Mouse (Mus musculus) erythroblast, embryonic 14.5 days (primary cell): ENCODE measurements around the gene Hk3. TPM values are rescaled to one million over a fixed set of nuclear protein-coding genes. Genes with fewer than 3 reads are reported as not detected.

Source experiments
- H3K27me3 ChIP-seq: 2 replicates; pipeline ENCODE4 v1.6.1; 2012; ENCODE audit warnings: inconsistent platforms; ENCODE audit not compliant: control insufficient read depth
- H3K36me3 ChIP-seq: 2 replicates; pipeline ENCODE4 v1.6.1; 2012; ENCODE audit warnings: mild to moderate bottlenecking, inconsistent platforms; ENCODE audit not compliant: control insufficient read depth
- H3K4me1 ChIP-seq: 2 replicates; pipeline ENCODE4 v1.6.1; 2012; ENCODE audit warnings: inconsistent platforms; ENCODE audit not compliant: control insufficient read depth
- H3K4me3 ChIP-seq: replicated peaks from 2 replicates; pipeline ENCODE3; 2012; ENCODE audit warnings: moderate library complexity, mild to moderate bottlenecking, inconsistent platforms
- H3K9me3 ChIP-seq: 2 replicates; pipeline ENCODE4 v1.6.1; 2012; ENCODE audit warnings: low read length, inconsistent platforms, mixed read lengths; ENCODE audit not compliant: control insufficient read depth
- GATA1 ChIP-seq: IDR thresholded peaks from 2 replicates; pipeline ENCODE4 v1.6.1; 2012; ENCODE audit warnings: low read length, inconsistent platforms, mixed read lengths
- TAL1 ChIP-seq: IDR thresholded peaks from 3 replicates; pipeline ENCODE4 v1.6.1; 2012; ENCODE audit warnings: low read length, inconsistent platforms, mixed read lengths
- polyA plus RNA-seq: library from polyadenylated mRNA; stranded (reverse); fragments of >175 nt; gene quantifications from 2 replicates; pipeline ENCODE4 v1.2.3, GENCODE M21; 2012

Gene Hk3
- polyA plus RNA-seq, 1 experiment = 0.08 TPM

- Histone ChIP-seq H3K9me3 (no peaks in the 10 kb centered on the region), H3K27me3 (no peaks in the 10 kb centered on the region), H3K4me1 (no peaks in the 10 kb centered on the region), H3K4me3 (no peak overlapping the region), H3K36me3 (no peaks in the 10 kb centered on the region)
- TF ChIP-seq GATA1 (no peak), TAL1 (no peak)
Observed at GRCm38 (mm10) chr13:55006415-55006742, 14.8 kb downstream of the Hk3 start.

DNA sequence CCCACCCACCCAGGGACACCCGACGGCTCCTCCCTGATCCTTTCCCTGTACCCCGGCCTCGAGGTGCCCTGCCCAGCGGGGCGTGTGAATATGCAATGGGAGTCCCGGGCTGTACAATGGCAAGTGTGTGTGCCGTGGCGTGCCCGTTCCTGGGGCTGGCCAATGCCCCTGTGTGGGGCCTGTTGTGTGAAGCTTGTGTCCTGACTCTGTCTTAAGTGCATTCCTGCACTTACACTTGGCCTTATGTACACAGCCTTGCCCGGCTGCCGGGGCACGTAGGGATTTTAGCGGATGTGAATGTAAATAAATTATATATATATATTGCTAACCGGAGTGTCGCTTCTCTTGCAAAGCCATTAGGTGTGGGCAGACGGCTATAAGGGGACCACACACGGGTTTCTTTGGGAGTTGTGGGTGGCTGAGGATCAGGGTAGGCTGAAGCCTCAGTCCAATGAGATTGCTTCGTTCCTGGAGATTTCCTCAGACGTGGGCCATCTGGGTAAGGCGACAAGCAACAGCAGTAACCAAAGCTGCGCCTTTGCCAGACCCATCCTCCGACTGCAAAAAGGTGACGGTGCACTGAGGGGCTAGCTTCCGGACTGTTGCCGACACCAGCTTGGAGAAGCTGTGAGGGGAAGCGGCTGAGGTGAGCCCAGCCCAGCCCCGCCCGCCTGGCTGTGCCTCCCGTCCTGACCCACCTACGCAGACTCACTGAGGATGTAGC lies 15.3 kb downstream of the Hk3 start:
- no peaks in the 10 kb centered on the region for H3K4me1 ChIP-seq
- H3K36me3 ChIP-seq = no peaks in the 10 kb centered on the region
- no peak for TF ChIP-seq GATA1
- no peak for TF ChIP-seq TAL1
- H3K27me3 ChIP-seq = no peaks in the 10 kb centered on the region
- H3K9me3 ChIP-seq = no peaks in the 10 kb centered on the region
- no peak overlapping the region for H3K4me3 ChIP-seq

GRCm38 (mm10) chr13:55004646-55005045 lies 16.5 kb downstream of the Hk3 start:
- no peaks in the 10 kb centered on the region for H3K9me3 ChIP-seq
- H3K4me3 ChIP-seq = no peak overlapping the region
- no peaks in the 10 kb centered on the region for H3K36me3 ChIP-seq
- no peaks in the 10 kb centered on the region for H3K4me1 ChIP-seq
- no peak for TF ChIP-seq GATA1
- no peak for TF ChIP-seq TAL1
- no peaks in the 10 kb centered on the region for H3K27me3 ChIP-seq

DNA sequence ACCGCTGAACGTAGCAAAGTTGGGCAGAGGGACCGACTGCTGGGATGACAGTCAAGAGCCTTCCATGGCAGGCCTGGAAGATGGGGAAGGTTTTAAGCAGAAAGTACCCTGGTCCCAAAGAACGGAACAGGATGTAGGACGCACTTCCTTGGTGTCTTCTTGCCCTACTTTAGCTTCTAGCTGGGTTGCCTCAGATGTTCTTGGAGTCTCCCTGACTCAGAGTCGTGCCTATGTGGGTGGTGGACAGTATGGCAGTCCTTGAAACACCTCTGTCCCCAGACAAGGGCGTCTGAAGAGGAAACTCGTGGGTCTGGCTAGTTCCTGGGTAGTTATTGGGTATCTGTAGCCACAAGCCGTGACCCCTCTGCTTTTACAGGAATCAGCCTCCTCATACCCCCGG lies 19.1 kb downstream of the Hk3 start:
- Histone ChIP-seq H3K36me3 (no peaks in the 10 kb centered on the region), H3K4me3 (no peak overlapping the region), H3K4me1 (no peaks in the 10 kb centered on the region), H3K9me3 (no peaks in the 10 kb centered on the region), H3K27me3 (no peaks in the 10 kb centered on the region)
- TF ChIP-seq GATA1 (no peak), TAL1 (no peak)

- H3K4me3 ChIP-seq = no peak overlapping the region
- no peaks in the 10 kb centered on the region for H3K36me3 ChIP-seq
- no peaks in the 10 kb centered on the region for H3K27me3 ChIP-seq
- TF ChIP-seq GATA1 = no peak
- no peak for TF ChIP-seq TAL1
- H3K9me3 ChIP-seq = no peaks in the 10 kb centered on the region
- H3K4me1 ChIP-seq = no peaks in the 10 kb centered on the region
Observed at GRCm38 (mm10) chr13:55000433-55000832, 20.8 kb downstream of the Hk3 start.

DNA sequence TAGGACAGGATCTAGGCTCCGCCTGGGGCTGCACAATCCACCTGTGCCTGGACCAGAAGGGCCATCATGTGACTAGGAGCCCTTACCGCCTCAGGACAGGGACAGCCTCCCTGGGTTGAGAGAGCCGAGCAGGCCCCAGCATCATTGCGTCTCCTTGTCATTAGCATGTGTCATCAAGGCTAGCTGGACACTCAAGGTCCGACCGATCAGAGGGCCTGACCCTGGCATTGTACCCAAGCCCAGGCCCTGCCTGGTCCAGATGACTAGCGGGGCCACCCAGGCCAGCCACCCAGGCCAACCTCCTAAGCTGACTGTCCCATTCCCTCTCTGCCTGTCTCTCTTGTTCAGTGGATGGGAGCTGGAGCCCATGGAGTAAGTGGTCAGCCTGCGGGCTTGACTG lies 23.6 kb downstream of the Hk3 start:
- H3K27me3 ChIP-seq = no peaks in the 10 kb centered on the region
- no peak for TF ChIP-seq GATA1
- no peaks in the 10 kb centered on the region for H3K9me3 ChIP-seq
- no peaks in the 10 kb centered on the region for H3K4me1 ChIP-seq
- no peaks in the 10 kb centered on the region for H3K36me3 ChIP-seq
- H3K4me3 ChIP-seq = no peak overlapping the region

DNA sequence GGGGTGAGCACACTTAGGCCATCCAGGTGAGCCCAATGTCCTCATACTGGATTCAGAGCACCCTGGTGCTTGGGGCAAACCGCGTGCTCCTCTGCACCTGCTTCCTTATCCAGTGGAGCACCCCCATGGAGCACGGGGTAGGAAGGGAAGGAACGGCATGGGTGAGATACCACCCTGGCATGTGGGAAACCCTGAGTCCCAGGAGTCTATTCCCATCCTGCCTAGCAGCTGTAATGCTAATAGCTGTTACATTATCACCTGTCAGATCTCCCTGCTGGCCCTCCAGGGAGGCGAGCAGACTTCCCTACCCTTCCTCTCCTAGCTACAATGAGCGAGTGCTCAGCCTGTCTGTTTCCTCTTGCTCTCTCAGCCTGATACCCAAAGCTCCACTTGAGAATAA lies 26.0 kb downstream of the Hk3 start:
- no peak overlapping the region for H3K4me3 ChIP-seq
- no peaks in the 10 kb centered on the region for H3K9me3 ChIP-seq
- H3K4me1 ChIP-seq = no peaks in the 10 kb centered on the region
- H3K36me3 ChIP-seq = no peaks in the 10 kb centered on the region
- H3K27me3 ChIP-seq = no peaks in the 10 kb centered on the region
- TF ChIP-seq GATA1 = no peak
- TF ChIP-seq TAL1 = no peak

DNA sequence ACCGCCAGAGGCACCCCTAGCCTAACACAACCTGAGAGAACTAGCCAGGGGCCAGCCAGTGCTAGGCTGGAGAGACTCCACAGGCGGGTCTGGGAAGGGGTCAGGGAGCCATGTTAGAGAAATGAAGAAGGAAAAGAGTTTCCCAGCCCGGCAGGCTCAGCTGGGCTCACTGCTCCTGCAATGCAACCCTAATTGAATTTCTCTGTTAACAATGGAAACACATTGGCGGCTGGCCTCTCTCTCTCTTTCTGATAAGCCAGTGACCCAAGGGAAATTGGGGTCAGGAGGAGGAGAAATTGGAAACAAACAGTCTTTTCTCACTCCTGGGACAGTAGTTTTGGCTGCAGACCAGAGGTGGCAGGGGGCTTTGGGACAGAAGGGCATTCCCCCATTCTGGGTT lies 26.6 kb downstream of the Hk3 start:
- Histone ChIP-seq H3K27me3 (no peaks in the 10 kb centered on the region), H3K4me3 (no peak overlapping the region), H3K9me3 (no peaks in the 10 kb centered on the region), H3K4me1 (no peaks in the 10 kb centered on the region), H3K36me3 (no peaks in the 10 kb centered on the region)
- TF ChIP-seq TAL1 (no peak), GATA1 (no peak)

DNA sequence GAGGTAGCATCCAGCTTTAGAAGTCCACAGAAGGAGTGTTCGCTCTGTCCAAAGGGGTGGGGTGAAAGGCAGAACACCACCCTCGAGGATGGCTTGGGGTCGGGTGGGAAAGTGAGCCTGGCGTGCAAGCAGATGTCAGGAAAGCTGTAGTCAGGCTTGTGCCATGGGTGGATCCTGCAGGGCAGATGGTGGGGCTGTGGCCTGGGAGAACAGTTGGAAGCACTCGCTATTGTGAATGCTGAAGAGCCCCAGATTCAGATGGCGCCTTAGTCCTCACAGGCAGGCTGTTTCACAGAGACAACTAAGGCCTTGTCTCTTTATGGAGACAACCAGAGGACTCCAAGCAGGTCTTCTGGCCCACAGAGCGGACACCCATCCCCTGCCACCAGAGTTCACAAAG lies 29.0 kb downstream of the Hk3 start:
- TF ChIP-seq TAL1 (no peak), GATA1 (no peak)
- H3K36me3 ChIP-seq = no peaks in the 10 kb centered on the region
- no peaks in the 10 kb centered on the region for H3K4me1 ChIP-seq
- no peak overlapping the region for H3K4me3 ChIP-seq
- H3K27me3 ChIP-seq = no peaks in the 10 kb centered on the region; the same call in 1 of the 2 replicates
- H3K9me3 ChIP-seq = no peaks in the 10 kb centered on the region

- no peaks in the 10 kb centered on the region for H3K4me1 ChIP-seq
- H3K27me3 ChIP-seq = no peaks in the 10 kb centered on the region; the same call in 1 of the 2 replicates
- no peaks in the 10 kb centered on the region for H3K9me3 ChIP-seq
- TF ChIP-seq TAL1 (no peak), GATA1 (no peak)
- H3K4me3 ChIP-seq = no peak overlapping the region
- no peaks in the 10 kb centered on the region for H3K36me3 ChIP-seq
Observed at GRCm38 (mm10) chr13:54988181-54988760, 32.9 kb downstream of the Hk3 start.
